ENCODE assay signal across 8 mouse cellular contexts in the genomic region with DNA sequence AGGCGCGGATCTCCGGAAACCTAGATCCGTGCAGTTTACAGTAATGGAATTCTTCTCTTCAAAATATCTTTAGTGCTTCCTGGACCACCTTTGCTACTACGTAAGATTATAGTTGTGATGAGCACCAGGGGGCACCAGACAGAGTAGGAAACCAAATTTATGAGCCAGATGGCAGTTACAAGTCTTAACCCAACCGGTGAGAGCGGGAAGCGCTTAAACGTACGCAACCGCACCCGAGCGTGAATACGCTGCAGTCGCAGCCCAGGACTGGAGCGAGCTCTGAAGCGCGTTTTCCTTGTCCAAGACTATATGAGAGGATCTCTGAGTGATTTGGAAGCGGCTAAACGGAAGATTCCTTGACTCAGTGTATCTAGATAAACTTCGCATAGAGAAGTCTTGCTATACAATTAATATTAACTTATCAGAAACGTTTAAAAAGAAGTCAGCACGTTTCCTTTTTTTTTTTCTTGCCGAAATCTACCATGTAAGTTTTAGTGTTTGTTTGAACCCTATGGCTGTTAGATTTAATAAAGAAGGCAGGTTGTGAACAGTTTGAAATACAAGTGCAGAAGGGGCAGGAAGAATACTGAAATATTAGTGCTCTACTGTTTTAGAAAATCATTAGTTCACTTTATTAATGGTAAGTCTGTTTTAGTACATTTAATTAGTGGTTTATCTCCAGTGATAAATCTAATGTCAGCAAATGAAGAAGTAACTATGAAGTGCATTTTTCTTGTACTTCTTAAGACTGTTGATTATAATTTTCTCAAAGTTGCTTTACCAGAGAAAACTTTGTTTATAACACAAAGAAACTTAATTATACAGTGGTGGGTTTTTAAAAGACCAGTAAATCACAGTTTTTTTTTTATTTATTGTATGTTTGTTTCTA. TPM values are rescaled to one million over a fixed set of nuclear protein-coding genes. Genes with fewer than 3 reads are reported as not detected.
A peak's percentile ranks its signal among the peaks of the same experiment; 100 is the strongest.
DNase-seq lines count a peak whose midpoint lies in the region; ATAC-seq and TF ChIP-seq lines count a peak whose summit lies in the region.

No protein-coding gene starts in this region.

- ATAC-seq in erythroblast, adult 5-6 weeks (replicated peaks; ENCODE audit: low FRiP score, poor library complexity, severe bottlenecking): peak; percentile 63
- ATAC-seq in heart, embryonic 11.5 days (replicated peaks; ENCODE audit: insufficient number of reproducible peaks, low FRiP score, low TSS enrichment): no peak
- ATAC-seq in kidney, embryonic 15.5 days (replicated peaks; ENCODE audit: low FRiP score): no peak
- ATAC-seq in limb, embryonic 15.5 days (ENCODE audit: insufficient number of reproducible peaks, low FRiP score, low TSS enrichment, low read depth): 0 out of 2 replicates have a peak, but pooled peaks have one; percentile 40
- no peak for ATAC-seq in midbrain, postnatal 0 days (ENCODE audit: low FRiP score)

- H3K9ac ChIP-seq in heart, embryonic 11.5 days (ENCODE audit: low read depth, low read length): peak overlapping the region; percentile 73; the same call in 1 of the 2 replicates
- peak overlapping the region; percentile 5; the same call in 1 of the 2 replicates for H3K9ac ChIP-seq in kidney, embryonic 15.5 days
- H3K9ac ChIP-seq in limb, embryonic 15.5 days: 0 out of 2 replicates have a peak overlapping the region, but pooled peaks have one; percentile 20
- H3K9ac ChIP-seq in midbrain, postnatal 0 days (replicated peaks; ENCODE audit: low read length, poor library complexity, severe bottlenecking): no peak overlapping the region

- peak overlapping the region; percentile 88 for H3K27ac ChIP-seq in bone marrow, adult 2 months (ENCODE audit: control insufficient read depth, insufficient read depth, low read depth, low read length, poor library complexity)
- peak overlapping the region; percentile 99 for H3K27ac ChIP-seq in heart, embryonic 11.5 days (ENCODE audit: low read depth, low read length)
- H3K27ac ChIP-seq in kidney, embryonic 15.5 days: peak overlapping the region; percentile 100
- peak overlapping the region; percentile 90 for H3K27ac ChIP-seq in limb, embryonic 15.5 days
- H3K27ac ChIP-seq in midbrain, postnatal 0 days (ENCODE audit: low read depth, low read length): no peak overlapping the region

- H3K36me3 ChIP-seq in heart, embryonic 11.5 days (ENCODE audit: control insufficient read depth, insufficient read depth, low read length): no peaks in the 10 kb centered on the region
- no peaks in the 10 kb centered on the region for H3K36me3 ChIP-seq in kidney, embryonic 15.5 days
- no peaks in the 10 kb centered on the region for H3K36me3 ChIP-seq in limb, embryonic 15.5 days
- H3K36me3 ChIP-seq in midbrain, postnatal 0 days (ENCODE audit: insufficient read depth, low read length): no peaks in the 10 kb centered on the region

- peak overlapping the region; percentile 84 for H3K4me2 ChIP-seq in heart, embryonic 11.5 days
- H3K4me2 ChIP-seq in kidney, embryonic 15.5 days: peak overlapping the region; percentile 89
- H3K4me2 ChIP-seq in limb, embryonic 15.5 days: peak overlapping the region; percentile 78
- peak overlapping the region; percentile 50 for H3K4me2 ChIP-seq in midbrain, postnatal 0 days (ENCODE audit: low read depth, low read length, poor library complexity, severe bottlenecking)

- peaks cover 2% of the 10 kb centered on the region for H3K4me1 ChIP-seq in bone marrow, adult 2 months (ENCODE audit: control insufficient read depth, insufficient read depth, low read length)
- peaks cover 4% of the 10 kb centered on the region; the same call in 1 of the 2 replicates for H3K4me1 ChIP-seq in heart, embryonic 11.5 days (ENCODE audit: control insufficient read depth, insufficient read depth, low read length)
- H3K4me1 ChIP-seq in kidney, embryonic 15.5 days: peaks cover 13% of the 10 kb centered on the region
- peaks cover 4% of the 10 kb centered on the region; the same call in 1 of the 2 replicates for H3K4me1 ChIP-seq in limb, embryonic 15.5 days
- peaks cover 5% of the 10 kb centered on the region; the same call in 1 of the 2 replicates for H3K4me1 ChIP-seq in midbrain, postnatal 0 days (ENCODE audit: insufficient read depth, low read length)

- peak; percentile 91 for TF ChIP-seq POLR2A in bone marrow, adult 2 months (IDR thresholded peaks at IDR 0.05; ENCODE audit: borderline replicate concordance, control insufficient read depth, low read depth, low read length)

- H3K27me3 ChIP-seq in heart, embryonic 11.5 days (ENCODE audit: control insufficient read depth, insufficient read depth, low read length): no peaks in the 10 kb centered on the region
- no peaks in the 10 kb centered on the region for H3K27me3 ChIP-seq in kidney, embryonic 15.5 days
- no peaks in the 10 kb centered on the region for H3K27me3 ChIP-seq in limb, embryonic 15.5 days
- no peaks in the 10 kb centered on the region for H3K27me3 ChIP-seq in midbrain, postnatal 0 days (ENCODE audit: insufficient read depth, low read length)

- DNase-seq in B cell, adult 2 months: peak; percentile 87 to 92
- DNase-seq in midbrain, postnatal 0 days (ENCODE audit: low spot score): peak; percentile 94
- peak; percentile 78 to 92 for DNase-seq in spleen, postnatal 10 days (ENCODE audit: low spot score in 2 of 2)

- WGBS in bone marrow, adult 2 months: under 1% methylated on average over 24 of the region's 24 CpGs
- 2% methylated on average over 24 of the region's 24 CpGs for WGBS in heart, embryonic 11.5 days (ENCODE audit: insufficient replicate concordance)
- 1% methylated on average over 24 of the region's 24 CpGs for WGBS in kidney, embryonic 15.5 days
- WGBS in limb, embryonic 15.5 days: 1% methylated on average over 24 of the region's 24 CpGs
- WGBS in midbrain, postnatal 0 days: 2% methylated on average over 24 of the region's 24 CpGs

- peak; percentile 60 for TF ChIP-seq CTCF in bone marrow, adult 2 months (IDR thresholded peaks at IDR 0.05; ENCODE audit: control insufficient read depth, insufficient read depth, low read length)
- TF ChIP-seq CTCF in midbrain, postnatal 0 days (IDR thresholded peaks at IDR 0.05): peak; percentile 85

- peak overlapping the region; percentile 69 for H3K4me3 ChIP-seq in bone marrow, adult 2 months (replicated peaks; ENCODE audit: control insufficient read depth, low read depth, low read length)
- H3K4me3 ChIP-seq in heart, embryonic 11.5 days (ENCODE audit: low read depth, low read length): peak overlapping the region; percentile 97
- H3K4me3 ChIP-seq in kidney, embryonic 15.5 days (replicated peaks): peak overlapping the region; percentile 97
- H3K4me3 ChIP-seq in limb, embryonic 15.5 days: peak overlapping the region; percentile 88
- peak overlapping the region; percentile 95 for H3K4me3 ChIP-seq in midbrain, postnatal 0 days (ENCODE audit: low read depth, low read length)

- no peaks in the 10 kb centered on the region for H3K9me3 ChIP-seq in heart, embryonic 11.5 days (replicated peaks; ENCODE audit: control insufficient read depth, low read length)
- no peaks in the 10 kb centered on the region for H3K9me3 ChIP-seq in kidney, embryonic 15.5 days (replicated peaks)
- H3K9me3 ChIP-seq in limb, embryonic 15.5 days: no peaks in the 10 kb centered on the region
- no peaks in the 10 kb centered on the region for H3K9me3 ChIP-seq in midbrain, postnatal 0 days (ENCODE audit: low read length)

RNA-seq across cellular contexts. Expression of a gene that starts 1.4 kb away (rescaled TPM):
- polyA plus RNA-seq in bone marrow, adult 2 months (2011; ENCODE audit: insufficient read depth, insufficient read length, low replicate concordance, missing spikeins): 113 and 131 TPM in 2 replicates
- 1,533 and 1,561 TPM in 2 replicates for total RNA-seq in erythroblast, adult 5-6 weeks (2015; ENCODE audit: low replicate concordance)
- 1,721 and 1,769 TPM in 2 replicates for total RNA-seq in erythroblast, adult 5-6 weeks (2017; ENCODE audit: low replicate concordance)
- polyA plus RNA-seq in heart, embryonic 11.5 days (2014; fragmentation: Nextera tagmentation; extraction: Ambion mirVana): 85.6 and 112 TPM in 2 replicates
- 53.1 and 54.1 TPM in 2 replicates for polyA plus RNA-seq in kidney, embryonic 15.5 days (2015; fragmentation: Nextera tagmentation; extraction: Ambion mirVana)
- polyA plus RNA-seq in limb, embryonic 15.5 days (2015; fragmentation: Nextera tagmentation; extraction: Ambion mirVana): 60.3 and 72.8 TPM in 2 replicates
- 122 and 143 TPM in 2 replicates for total RNA-seq in midbrain, postnatal 0 days (2014; rRNA removed)
- polyA plus RNA-seq in midbrain, postnatal 0 days (2015; fragmentation: Nextera tagmentation; extraction: Ambion mirVana): 29.5 and 43.4 TPM in 2 replicates

RNA-seq across cellular contexts. Expression of a gene that starts 53.2 kb away (rescaled TPM):
- not detected in 2 replicates for polyA plus RNA-seq in bone marrow, adult 2 months (2011; ENCODE audit: insufficient read depth, insufficient read length, low replicate concordance, missing spikeins)
- total RNA-seq in erythroblast, adult 5-6 weeks (2015; ENCODE audit: low replicate concordance): 6.7 and 8.1 TPM in 2 replicates
- total RNA-seq in erythroblast, adult 5-6 weeks (2017; ENCODE audit: low replicate concordance): not detected in 2 replicates
- not detected in 2 replicates for polyA plus RNA-seq in heart, embryonic 11.5 days (2014; fragmentation: Nextera tagmentation; extraction: Ambion mirVana)
- not detected in 2 replicates for polyA plus RNA-seq in kidney, embryonic 15.5 days (2015; fragmentation: Nextera tagmentation; extraction: Ambion mirVana)
- polyA plus RNA-seq in limb, embryonic 15.5 days (2015; fragmentation: Nextera tagmentation; extraction: Ambion mirVana): 1.5 and 1.6 TPM in 2 replicates
- not detected in 2 replicates for total RNA-seq in midbrain, postnatal 0 days (2014; rRNA removed)
- not detected in 2 replicates for polyA plus RNA-seq in midbrain, postnatal 0 days (2015; fragmentation: Nextera tagmentation; extraction: Ambion mirVana)

Comparison
In these comparisons a context has a peak if more than half of its experiments do, and no peak if none do; other contexts are left out.
1. ATAC-seq: peak in erythroblast, adult 5-6 weeks (single experiment) and limb, embryonic 15.5 days (single experiment); none in heart, embryonic 11.5 days (single experiment), kidney, embryonic 15.5 days (single experiment) and midbrain, postnatal 0 days (single experiment).
2. Peak in every context shown above with its lines, with median percentiles within 50 percentile points of each other: DNase-seq, H3K4me3 ChIP-seq and H3K4me2 ChIP-seq.